Mouse (Mus musculus) CH12.LX (cell line): ENCODE data around the gene Ppp2r5e.

Experiments
- CTCF ChIP-seq, 2 experiments: IDR thresholded peaks in 1 of 2; conservative IDR thresholded peaks in 1 of 2; 2 replicates each; pipeline ENCODE4 v1.5.1; 2011 to 2012; ENCODE audit warnings: low read depth in 2 of 2, low read length in 2 of 2, improper control_type of control experiment in 1 of 2, inconsistent platforms in 1 of 2, mild to moderate bottlenecking in 1 of 2, moderate library complexity in 1 of 2
- E2F4 ChIP-seq: IDR thresholded peaks from 2 replicates; pipeline ENCODE4 v1.6.1; 2011; ENCODE audit warnings: low read depth, low read length, improper control_type of control experiment; ENCODE audit not compliant: insufficient replicate concordance
- GABPA ChIP-seq: IDR thresholded peaks from 2 replicates; pipeline ENCODE4 v1.6.1; 2012; ENCODE audit warnings: low read depth, low read length, improper control_type of control experiment, inconsistent platforms; ENCODE audit not compliant: insufficient replicate concordance
- MAFK ChIP-seq: IDR thresholded peaks from 2 replicates; pipeline ENCODE4 v1.6.1; 2011; ENCODE audit warnings: low read length, improper control_type of control experiment; ENCODE audit not compliant: insufficient replicate concordance
- NELFE ChIP-seq: IDR thresholded peaks from 2 replicates; pipeline ENCODE4 v1.6.1; 2011; ENCODE audit warnings: low read depth, low read length, improper control_type of control experiment
- POLR2A ChIP-seq: IDR thresholded peaks from 2 replicates; pipeline ENCODE4 v1.6.1; 2011; ENCODE audit warnings: low read depth, mild to moderate bottlenecking, improper control_type of control experiment, low read length
- SIN3A ChIP-seq: IDR thresholded peaks from 2 replicates; pipeline ENCODE4 v1.6.1; 2012; ENCODE audit warnings: low read length, improper control_type of control experiment, inconsistent platforms
- SMC3 ChIP-seq: IDR thresholded peaks from 2 replicates; pipeline ENCODE4 v1.6.1; 2011; ENCODE audit warnings: low read depth, low read length, improper control_type of control experiment
- USF1 ChIP-seq: IDR thresholded peaks from 2 replicates; pipeline ENCODE4 v1.6.1; 2014; ENCODE audit warnings: low read depth, mild to moderate bottlenecking, inconsistent platforms, low read length, improper control_type of control experiment

DNA sequence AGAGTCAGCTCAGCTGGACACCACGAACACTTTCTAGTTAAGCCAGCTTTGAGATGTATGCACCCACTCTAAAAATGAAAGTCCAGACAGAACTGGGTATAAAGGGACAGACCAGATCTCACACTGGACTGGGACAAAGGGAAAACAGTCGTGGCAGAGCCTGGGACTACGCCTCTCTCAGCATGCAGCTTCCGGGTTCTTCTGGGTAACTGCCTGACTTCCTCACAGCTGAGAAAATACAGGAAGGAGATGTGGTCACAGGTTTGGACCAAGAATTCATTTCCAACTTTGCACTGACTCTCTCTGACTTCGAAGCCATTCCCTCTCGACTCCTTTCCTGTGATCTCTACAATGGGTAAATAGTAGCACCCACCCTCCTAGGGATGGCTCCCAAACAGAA, 181.1 kb downstream of the Ppp2r5e start:
- TF ChIP-seq SMC3 (no peak), CTCF (conservative IDR thresholded peaks at IDR 0.05 in 1 of 2, IDR thresholded peaks at IDR 0.05 in 1 of 2; ENCODE audit: low read depth in 2 of 2, low read length in 2 of 2) (no peak), POLR2A (no peak), NELFE (no peak), MAFK (no peak), SIN3A (no peak), GABPA (no peak), USF1 (no peak), E2F4 (no peak)
